Mouse (Mus musculus) left cerebral cortex, adult 18-20 months (tissue): Measurements from ENCODE around the gene Sstr2. TPM values are rescaled to one million over a fixed set of nuclear protein-coding genes. Genes with fewer than 3 reads are reported as not detected.

ENCODE experiments used
- DNase-seq, 2 experiments: peaks; one replicate each; pipeline ENCODE4 v3.0.0; 2021 to 2022; ENCODE audit warnings: low spot score in 2 of 2, mixed read lengths in 1 of 2
- total RNA-seq, 2 experiments: library from RNA; stranded (reverse); gene quantifications; 2 replicates each; pipeline ENCODE4 v1.2.3; 2021

Sstr2 gene
- total RNA-seq, 2 experiments from 2014 or later: 30.0 to 35.9 TPM

- no peak for DNase-seq
Observed at GRCm38 (mm10) chr11:113619420-113620080, 408 bp downstream of the Sstr2 start.

GRCm38 (mm10) chr11:113621001-113621400 is 1.9 kb downstream of the Sstr2 start:
- no peak for DNase-seq

- no peak for DNase-seq
Observed at GRCm38 (mm10) chr11:113622028-113622427, 2.9 kb downstream of the Sstr2 start.

- no peak for DNase-seq
Observed at GRCm38 (mm10) chr11:113625437-113625836, 6.3 kb downstream of the Sstr2 start.

- DNase-seq: no peak
Observed at GRCm38 (mm10) chr11:113627785-113628184, 8.6 kb downstream of the Sstr2 start.

DNA sequence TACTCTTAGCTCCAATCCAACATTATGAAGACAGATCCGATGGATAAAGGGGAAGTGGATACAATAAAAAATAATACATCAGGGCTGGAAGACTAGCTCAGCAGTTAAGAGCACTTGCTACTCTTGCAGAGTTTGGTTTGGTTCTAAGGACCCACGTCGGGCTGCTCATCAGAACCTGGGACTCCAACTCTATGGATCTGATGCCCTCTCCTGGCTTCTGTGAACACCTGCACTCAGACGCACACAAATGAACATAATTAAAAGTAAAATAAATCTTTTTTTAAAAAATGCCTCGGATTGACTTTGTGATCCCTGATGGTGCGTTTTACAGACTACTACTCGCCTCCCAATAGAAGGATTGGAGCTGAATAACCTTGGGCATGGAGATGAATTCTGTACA is 11.5 kb downstream of the Sstr2 start:
- DNase-seq: no peak

DNA sequence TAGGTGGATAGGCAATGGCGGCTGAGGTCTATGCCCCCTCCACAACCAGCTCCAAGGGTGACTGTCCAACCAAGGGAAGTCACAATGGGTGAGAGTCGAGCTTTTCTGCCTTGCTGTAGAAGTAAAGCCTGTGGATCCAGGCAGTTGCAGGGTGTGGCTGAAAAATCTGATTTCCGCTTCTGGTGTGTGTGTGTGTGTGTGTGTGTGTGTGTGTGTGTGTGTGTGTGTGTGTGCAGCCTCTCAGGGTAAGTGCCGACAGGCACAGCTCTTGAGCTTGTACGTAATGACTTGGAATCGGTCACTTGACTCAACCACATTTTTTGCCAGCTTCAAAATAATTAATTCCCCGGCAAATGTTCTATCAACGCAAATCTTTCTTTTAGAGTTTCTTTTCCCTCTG is 12.2 kb downstream of the Sstr2 start:
- no peak for DNase-seq

- no peak for DNase-seq
Observed at GRCm38 (mm10) chr11:113631862-113632261, 12.7 kb downstream of the Sstr2 start.

DNA sequence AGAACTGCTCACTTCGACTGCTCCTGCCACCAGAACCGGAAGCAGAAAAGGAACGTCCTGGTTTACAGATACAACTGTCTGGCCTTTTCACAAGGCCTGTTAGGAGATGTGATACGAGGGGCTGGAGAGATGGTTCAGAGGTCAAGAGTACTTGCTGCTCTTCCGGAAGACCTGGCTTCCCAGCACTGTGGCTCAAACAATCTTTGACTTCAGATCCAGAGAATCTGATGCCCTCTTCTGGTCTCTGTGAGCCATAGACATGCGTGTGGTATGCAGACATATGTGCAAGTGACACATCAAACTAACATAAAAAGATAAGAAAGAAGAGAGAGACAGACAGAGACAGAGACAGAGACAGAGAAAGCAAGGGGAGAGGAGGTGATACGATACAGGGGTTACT is 13.2 kb downstream of the Sstr2 start:
- DNase-seq: no peak

DNA sequence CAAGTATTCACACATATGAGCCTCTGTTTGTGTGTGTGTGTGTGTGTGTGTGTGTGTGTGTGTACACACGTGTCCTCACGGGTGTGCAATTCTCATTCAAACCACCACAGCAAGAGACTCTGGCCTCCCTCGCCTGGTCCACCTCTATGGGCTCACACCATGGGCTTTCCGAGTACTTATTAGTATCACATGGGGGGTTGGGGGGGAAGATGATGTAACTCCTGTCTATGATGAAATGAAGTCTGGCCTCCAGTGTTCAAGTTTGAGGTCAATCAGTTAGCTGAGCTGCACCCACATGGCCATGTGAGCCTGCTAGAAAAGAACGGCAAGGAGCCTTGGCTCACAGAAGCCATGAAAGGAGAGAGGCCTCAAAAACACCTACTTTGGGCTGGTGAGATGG is 14.3 kb downstream of the Sstr2 start:
- DNase-seq: no peak

DNA sequence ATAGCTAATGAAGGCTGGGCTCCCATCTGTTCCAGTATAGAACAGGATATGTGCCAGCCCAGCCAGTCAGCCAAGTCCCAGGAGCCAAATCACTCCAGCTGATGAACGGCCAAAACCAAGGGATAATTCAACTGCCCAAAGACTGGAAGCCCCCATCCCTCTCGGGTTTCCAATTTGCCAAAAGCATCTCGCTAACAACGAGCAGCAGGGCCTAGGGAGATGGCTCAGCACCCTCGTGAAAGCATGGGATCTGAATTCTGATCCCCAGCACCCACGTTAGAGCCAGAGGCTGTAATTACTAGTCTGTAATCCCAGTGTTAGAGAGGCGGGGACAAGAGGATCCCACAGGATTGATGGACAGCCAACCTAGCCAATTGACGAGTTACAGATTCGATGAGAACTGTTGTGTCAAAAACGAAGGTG is 15.6 kb downstream of the Sstr2 start:
- DNase-seq: no peak

DNA sequence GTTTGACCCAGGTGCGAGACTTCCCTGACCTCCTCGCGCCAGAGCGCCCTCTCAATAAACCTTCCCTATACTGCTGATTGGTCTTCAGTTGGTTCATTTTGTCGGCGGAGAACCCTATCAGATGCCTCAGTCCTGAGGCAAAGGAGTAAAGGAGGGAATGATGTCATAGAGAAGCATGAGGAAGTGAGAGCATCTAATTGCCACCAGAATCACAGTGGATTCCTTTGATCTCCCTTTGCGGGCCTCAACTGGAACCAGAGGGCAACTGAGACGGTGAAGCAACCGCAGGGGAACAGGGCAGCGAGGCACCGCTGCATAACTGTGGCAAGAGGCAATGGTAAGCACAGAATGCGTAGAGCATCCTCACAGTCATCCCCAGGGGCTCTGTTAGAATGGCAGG is 19.5 kb downstream of the Sstr2 start:
- no peak for DNase-seq

DNA sequence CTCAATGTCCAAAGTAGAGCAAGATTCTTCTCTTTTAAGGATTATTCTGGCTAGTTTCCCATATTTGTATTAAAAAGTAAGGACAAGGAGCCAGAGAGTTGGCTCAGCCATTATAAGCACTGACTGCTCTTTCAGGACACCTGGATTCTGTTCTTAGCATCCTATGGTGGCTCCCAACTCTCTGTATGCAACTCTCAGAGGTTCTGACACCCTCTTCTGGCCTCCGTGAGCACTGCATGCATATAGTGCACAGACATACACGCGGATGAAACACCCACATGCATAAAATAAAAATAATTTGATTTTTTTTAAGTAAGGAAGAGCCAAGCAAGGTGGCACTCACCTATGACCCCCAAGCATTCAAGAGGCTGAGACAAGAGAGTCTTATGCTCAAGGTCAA is 26.0 kb downstream of the Sstr2 start:
- no peak for DNase-seq

DNA sequence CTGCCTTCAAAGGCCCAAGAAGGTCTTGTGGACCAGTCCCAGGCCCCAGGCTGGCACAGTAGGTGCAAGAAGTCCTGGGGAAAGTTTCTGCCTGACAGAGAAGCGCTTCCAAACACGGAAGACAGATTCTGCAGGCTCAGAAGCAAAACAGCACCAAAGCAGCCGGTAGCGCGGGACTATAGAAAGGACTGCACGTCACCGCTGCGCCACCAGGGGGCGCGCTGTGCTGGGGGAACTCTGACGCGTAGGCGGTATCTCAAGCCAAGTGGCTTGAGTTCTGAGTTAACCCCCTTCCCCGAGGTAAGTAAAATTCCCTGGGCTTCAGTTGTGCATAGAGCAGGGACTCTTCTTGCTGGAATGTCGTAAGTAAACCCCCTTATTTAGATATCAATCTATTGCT is 29.0 kb downstream of the Sstr2 start:
- DNase-seq: peak; percentile 86

DNA sequence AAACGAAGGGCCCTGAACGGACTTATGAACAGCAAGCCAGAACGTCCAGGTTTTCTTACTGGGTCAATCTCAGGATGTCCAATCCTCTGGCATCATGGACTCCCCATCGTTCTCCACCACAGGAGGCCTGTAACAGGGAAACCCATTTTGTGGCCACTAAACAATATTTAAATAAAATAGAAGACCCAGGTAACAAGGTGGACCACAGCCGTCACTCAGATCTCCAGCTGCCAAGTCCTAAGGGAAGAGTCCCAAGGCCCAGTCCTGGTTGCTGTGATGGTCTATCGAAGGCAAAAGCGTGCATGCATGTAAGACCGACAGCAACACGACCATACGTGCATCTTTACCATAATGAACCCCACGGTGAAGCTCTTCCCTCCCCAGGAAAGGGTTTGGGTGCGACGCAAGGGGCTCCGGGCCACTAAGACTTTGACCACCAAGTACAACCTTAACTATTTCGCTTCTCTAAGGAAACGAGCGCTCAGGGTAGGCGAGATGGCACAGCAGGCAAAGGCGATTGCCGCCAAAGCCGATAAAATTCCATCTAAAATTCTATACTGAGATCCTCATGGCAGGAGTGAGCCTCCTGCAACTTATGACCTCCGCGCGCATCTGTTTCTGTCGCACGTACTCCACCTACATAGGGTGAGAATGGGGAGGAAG is 29.7 kb downstream of the Sstr2 start, which contains the start of gene Cog1:
TSS of gene Cog1 (plus strand) at position 480 of the 663 bp plus-strand sequence.
- no peak for DNase-seq

DNA sequence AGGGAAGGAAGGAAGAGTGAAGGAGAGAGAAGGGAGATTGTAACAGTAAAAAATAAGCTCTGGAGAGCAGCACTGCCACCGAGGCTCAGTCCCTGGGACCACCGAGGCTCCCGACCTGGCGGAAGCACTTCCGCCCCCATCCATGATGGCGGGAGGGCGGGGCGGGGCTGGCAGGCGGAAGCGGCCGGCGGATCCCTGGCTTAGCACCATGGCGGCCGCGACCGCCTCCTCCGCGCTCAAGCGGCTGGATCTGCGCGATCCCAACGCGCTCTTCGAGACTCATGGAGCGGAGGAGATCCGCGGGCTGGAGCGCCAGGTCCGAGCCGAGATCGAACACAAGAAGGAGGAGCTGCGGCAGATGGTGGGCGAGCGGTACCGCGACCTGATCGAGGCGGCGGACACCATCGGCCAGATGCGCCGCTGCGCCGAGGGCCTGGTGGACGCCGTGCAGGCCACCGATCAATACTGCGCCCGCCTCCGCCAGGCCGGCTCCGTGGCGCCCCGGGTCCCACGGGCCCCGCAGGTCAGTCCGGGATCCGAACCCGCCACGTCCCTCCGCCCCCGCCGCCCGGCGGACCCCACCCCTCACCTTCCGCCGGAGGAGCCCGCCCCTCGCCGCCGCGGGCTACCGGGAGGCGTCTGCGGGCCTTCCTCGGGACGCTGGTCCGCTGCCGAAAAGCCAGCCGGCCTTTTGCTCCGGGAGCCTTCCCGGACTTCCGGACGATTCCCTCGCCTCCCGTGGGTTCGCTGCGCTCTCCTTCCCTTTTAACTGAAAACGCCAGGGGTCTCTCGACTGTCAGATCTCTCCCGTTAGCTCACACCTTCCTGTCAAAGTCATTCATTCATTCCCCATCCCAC is 30.4 kb downstream of the Sstr2 start, which contains the start of gene Slc39a11:
TSS of gene Slc39a11 (minus strand) at position 727 of the 858 bp plus-strand sequence.
- DNase-seq: peak; percentile 48 to 72

DNA sequence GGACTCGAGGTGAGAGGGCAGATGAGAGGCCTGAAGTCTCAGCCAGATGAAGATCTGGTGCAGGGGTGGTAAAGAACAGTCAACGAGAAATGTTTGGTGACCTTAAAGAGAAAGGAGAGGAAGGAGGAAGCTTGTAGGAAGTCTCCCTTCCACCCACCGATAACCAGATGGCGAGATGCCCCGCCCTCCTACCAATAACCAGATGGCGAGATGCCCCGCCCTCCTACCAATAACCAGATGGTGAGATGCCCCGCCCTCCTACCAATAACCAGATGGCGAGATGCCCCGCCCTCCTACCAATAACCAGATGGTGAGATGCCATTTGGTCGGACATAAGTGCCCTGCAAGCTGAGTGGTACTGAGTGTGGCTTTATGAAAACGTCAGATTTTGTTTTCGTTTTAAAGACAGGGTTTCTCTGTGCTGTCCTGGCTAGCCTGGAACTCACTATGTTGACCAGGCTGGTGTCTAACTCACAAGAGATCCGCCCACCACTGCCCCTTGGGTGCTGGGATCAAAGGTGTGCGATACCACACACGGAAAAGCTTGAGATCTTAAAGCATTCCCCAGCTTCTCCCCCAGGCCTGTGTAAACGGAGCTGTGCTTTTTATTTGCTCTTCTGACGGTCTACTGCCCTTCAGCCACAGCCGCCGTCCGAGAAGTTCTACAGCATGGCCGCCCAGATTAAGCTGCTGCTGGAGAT is 32.2 kb downstream of the Sstr2 start:
- DNase-seq: no peak

GRCm38 (mm10) chr11:113651907-113652273 is 32.7 kb downstream of the Sstr2 start:
- DNase-seq: no peak

DNA sequence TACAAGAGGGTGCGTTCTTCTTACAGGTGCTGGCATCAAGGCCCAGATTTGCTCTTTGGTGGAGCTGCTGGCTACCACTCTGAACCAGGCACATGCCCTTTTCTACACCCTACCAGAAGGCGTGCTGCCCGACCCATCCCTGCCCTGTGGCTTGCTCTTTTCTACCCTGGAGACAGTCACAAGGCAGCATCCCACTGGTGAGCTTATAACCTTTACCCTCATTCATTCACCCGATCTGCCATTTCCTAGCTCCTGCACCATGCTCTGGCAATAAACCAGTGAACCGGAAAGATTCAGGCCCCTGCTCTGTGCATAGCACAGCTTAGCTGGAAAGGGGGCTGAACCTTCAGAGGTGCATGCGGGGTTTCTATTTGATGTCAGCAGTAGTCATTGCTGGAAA is 33.4 kb downstream of the Sstr2 start:
- no peak for DNase-seq

GRCm38 (mm10) chr11:113654105-113654504 is 35.0 kb downstream of the Sstr2 start:
- peak in 1 of 2 experiments; percentile 32 for DNase-seq

GRCm38 (mm10) chr11:113654561-113655270 is 35.6 kb downstream of the Sstr2 start:
- peak; percentile 50 to 58 for DNase-seq
